Mouse (Mus musculus): ENCODE results near the gene Slc39a11.

Slc39a11 gene

DNA sequence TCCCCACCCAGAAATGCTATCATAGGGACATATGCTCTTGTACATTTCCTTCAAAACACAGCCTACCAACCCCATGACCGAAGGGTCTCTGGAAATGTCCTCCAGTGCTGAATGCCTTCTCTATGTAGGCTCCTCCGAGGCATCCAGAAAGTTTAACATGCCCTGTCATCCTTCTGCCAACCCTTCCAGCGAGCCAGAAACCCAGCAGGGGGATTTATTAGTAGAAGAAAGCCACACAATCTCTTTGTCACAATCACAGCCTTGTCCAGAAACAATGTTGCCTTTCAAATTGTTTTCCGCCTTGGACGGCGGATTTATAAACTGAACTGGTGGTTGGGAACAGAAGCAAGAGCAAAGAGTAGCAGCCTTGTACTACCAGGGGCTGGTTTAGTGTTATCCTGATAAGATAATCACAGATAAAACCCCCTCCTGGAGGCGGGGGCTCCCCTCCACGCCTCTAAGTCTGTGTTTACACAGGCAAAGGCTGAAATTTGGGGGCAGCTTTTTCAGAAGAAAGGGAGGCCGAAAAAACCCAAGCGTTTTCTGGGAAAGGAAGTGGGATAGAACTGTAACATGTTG is 372.8 kb downstream of the Slc39a11 start:
- DNase-seq, result no peak

DNA sequence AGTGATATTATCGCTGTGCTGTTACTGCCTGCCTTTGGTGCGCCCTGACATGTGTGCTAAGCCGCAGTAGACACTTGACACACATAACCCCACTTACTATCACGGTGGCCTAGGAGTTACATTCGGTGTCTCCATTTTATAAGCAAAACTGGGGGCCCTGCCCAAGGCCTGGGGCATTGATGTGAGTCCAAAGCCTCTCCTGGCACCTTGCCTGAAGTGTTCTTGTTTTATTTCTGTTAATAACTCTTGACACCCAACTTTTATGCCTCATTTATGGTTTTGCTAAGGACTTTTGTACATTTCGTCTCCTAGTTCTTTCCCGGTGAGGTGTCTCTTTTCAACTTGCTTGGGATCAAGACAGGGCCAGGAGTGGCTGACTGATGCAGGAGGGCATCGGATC is 373.4 kb downstream of the Slc39a11 start:
- no peak for DNase-seq

DNA sequence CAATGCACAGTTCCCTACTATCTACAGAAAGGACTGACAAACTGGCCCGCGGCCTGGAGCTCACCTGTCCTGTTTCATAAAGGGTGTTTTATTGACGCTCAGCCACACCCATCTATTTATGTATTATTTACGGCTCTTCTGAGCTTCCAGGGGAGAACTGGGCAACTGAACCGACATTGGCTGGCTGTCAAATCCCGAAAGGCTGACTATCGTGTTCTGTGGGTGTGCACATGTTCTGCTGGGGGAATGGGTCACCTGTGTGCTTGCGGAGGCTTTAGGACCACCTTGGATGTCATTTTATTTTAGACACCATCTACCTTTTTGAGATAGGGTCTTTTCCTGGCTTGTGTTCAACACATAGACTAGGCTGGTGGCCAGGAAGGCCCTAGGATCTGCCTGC is 375.8 kb downstream of the Slc39a11 start:
- DNase-seq, result no peak

GRCm38 (mm10) chr11:113271857-113272256 is 378.0 kb downstream of the Slc39a11 start:
- DNase-seq, result no peak

DNA sequence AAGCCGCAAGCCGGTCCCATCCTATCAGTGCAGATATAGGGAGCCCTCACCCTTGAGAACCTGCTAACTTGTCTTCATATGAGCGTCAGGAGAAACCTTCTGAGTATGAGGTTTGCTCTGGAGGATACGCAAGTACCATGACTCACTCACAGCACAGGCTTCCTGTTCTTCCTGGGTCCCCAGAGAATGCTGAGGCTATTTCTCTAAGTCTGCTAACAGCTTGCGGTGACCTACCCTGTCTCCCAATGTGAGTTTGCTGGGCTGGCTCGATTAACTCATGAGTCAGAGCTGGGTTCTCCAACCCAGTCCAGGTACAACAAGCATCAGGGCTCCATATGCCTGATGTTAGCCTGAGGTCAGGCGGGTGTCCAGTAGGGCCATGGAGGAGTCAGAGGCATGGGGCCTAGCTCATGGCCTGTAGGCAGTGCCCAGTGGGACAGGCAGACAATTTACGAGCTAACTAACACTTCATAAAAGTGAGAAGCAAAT is 381.0 kb downstream of the Slc39a11 start:
- no peak for DNase-seq

DNA sequence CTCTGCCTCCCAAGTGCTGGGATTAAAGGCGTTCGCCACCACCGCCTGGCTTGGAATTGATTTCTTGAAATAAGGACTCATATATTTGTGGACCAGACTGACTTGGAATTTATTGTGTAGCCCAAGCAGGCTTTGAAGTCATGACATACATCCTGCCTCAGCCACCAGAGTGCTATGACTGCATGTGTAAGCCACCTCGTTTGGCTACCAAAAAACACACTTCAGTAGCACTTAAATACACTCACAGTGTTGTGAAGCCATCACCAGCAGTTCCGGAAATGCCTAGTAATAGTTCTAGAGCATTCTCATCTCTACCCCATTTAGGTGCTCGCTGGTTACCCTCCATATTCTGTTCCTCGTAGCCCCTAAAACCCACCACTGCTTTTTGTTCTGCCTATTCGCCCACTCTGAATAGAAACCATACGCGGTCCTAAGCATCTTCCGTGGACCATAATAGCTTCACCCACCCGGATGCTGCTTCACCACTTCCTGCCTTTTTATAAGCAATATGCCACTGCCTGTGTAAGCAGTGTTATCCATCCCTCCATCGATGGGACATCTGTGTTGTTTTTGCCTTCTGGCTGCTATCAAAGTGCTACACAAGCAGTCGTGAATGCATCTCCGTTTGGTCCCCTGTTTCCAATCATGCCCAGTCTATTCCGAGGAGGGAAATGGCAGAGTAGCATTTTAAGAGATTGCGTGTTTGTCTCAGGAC is 382.2 kb downstream of the Slc39a11 start:
- no peak for DNase-seq

- no peak for DNase-seq
Observed at GRCm38 (mm10) chr11:113266706-113267105, 383.2 kb downstream of the Slc39a11 start.

- no peak for DNase-seq
Observed at GRCm38 (mm10) chr11:113265567-113265966, 384.3 kb downstream of the Slc39a11 start.

DNA sequence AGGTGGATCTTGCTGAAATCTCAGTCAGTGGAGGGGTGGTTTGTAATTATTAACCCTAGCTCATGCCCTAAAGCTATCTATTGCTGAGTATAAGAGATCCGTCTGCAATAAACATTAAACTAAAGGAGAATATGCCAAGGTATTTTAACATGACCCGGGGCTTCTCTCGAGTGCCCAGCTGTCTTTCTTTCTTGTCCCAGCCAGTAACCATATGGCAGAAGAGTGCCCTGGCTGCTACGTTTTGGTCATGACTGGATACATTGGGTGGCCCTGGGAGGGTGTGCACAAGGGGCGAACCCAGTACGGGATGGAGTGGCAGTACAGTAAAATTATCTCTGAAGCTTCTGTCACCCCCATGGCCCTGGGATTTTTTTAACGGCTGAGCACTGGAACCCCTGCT is 385.9 kb downstream of the Slc39a11 start:
- no peak for DNase-seq

DNA sequence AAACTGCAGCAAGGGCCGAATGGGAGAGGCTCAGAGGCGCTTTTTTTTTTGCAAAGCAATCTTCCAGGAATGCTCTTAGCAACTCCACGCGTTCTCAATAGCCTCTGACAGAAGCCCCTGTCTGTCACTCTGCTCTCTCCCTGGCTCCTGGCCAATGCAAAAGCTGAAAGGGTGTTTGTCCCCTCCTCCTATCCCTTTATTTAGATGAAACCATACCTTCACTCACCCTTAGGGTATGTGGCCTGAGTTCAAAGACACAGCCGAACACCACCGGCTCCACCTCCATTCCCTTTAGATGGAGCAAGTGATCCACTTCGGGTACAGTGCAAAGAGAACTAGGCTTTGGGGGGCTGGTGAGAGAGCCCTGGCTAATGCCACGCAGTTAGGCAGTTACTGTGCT is 387.8 kb downstream of the Slc39a11 start:
- no peak for DNase-seq

- DNase-seq, result no peak
Observed at GRCm38 (mm10) chr11:113261421-113261820, 388.5 kb downstream of the Slc39a11 start.

DNA sequence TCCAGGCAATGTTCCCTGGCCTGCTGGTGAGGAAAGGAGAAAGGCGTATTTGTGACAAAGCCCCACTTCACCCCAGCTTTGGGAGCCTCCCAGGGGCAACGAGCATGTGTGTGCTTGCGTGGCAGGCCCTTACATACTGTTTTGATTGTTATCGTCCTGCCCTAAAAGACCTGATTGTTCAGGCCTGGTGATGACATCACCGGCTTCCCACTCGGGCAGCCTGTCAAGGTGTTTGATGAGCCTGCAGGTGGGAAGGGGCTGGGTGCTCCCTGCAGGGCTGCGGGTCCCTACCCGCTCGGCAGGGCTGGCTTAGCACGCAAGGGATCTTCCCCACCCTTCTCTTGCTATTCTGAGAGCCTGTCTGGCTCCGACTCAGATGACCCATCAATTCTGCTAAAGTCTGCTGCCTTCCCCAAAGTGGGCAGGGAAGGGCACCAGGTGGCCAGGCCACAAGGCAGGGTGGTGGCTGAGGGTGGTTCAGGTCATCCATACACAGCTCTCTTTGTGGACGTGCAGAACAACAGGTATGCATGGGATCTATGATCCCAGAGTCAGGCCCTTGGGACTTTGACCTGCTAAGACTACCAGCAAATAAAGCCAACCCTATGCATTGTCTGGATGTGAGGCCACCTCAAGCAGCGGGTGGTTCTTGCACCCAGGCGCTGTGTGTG is 390.0 kb downstream of the Slc39a11 start:
- no peak for DNase-seq

- DNase-seq, result no peak
Observed at GRCm38 (mm10) chr11:113258016-113258415, 391.9 kb downstream of the Slc39a11 start.

DNA sequence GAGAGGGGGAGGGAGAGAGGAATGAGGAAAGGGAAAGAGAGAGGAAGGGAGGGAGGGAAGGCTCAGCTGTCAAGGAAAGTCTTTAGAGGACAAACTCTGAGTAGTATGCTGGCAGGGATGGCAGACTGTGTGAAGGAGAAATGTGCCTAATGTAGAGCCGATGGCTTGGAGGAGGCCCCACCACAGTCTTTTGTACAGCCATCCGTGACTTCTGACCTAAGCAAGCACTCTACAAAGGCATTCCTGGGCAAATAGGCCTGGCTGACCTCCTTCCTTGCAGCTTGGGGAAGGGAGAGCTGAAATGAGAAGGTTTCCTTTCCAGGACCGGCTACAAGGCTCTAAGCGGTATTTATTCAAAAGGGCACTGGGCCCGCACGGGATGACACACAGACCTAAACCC is 395.2 kb downstream of the Slc39a11 start:
- DNase-seq, result no peak

GRCm38 (mm10) chr11:113253169-113253568 is 396.7 kb downstream of the Slc39a11 start:
- no peak for DNase-seq

- DNase-seq, result no peak
Observed at GRCm38 (mm10) chr11:113251172-113251571, 398.7 kb downstream of the Slc39a11 start.

- DNase-seq, result no peak
Observed at GRCm38 (mm10) chr11:113246475-113246874, 403.4 kb downstream of the Slc39a11 start.

GRCm38 (mm10) chr11:113245666-113246065 is 404.2 kb downstream of the Slc39a11 start:
- no peak for DNase-seq

DNA sequence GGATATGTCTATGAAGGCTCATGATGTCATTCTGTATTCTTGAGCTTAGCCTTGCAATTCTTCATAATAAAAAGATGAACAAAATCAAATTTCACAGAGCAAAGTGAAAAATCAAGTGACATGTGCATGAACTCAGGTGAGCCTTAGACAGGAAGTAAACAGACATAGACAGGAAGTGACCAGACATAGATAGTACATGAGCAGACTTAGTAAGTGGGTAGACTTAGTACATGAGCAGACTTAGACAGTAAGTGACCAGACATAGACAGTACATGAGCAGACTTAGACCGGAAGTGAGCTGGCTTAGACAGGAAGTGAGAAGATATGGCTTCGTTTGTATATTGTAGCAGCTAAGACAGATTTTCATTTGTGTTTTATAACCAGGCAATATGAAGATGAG is 415.4 kb downstream of the Slc39a11 start:
- no peak for DNase-seq

DNA sequence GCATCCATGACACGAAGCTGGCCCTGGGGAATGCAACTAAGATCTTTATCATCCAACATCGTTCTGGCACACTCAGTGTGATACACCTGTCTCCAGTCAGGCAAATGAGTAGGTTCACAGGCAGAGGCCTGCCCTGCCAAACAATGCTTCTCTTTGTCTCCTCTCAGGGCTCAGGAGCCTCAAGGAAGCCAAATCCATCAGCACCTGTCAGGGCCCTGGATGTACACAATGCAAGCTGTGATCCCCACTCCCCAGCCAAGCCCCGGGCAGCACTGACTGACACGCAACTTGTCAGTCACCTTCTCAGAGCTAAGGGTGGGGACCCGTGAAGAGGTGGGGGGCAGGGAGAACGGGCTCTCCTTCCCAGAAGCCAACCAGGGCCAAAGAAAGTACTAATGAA is 417.8 kb downstream of the Slc39a11 start:
- DNase-seq, result no peak

- DNase-seq, result no peak
Observed at GRCm38 (mm10) chr11:113230410-113231132, 419.3 kb downstream of the Slc39a11 start.

DNA sequence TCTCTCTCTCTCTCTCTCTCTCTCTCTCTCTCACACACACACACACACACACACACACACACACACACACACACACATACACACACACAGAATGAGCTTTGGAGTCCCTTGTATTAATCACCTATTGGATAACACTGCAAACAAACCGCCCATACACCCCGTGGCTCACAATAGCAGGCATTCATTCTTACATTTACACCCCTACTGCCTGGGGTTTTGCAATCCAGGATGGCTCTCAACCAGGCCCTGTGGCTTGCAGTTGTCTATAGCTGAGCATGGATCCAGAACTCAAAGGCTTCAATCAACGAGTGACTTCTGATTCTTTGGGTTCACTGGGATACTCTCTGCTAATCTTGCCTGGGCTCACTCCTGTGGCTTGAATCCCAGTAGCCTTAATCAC is 424.1 kb downstream of the Slc39a11 start:
- DNase-seq, result no peak

DNA sequence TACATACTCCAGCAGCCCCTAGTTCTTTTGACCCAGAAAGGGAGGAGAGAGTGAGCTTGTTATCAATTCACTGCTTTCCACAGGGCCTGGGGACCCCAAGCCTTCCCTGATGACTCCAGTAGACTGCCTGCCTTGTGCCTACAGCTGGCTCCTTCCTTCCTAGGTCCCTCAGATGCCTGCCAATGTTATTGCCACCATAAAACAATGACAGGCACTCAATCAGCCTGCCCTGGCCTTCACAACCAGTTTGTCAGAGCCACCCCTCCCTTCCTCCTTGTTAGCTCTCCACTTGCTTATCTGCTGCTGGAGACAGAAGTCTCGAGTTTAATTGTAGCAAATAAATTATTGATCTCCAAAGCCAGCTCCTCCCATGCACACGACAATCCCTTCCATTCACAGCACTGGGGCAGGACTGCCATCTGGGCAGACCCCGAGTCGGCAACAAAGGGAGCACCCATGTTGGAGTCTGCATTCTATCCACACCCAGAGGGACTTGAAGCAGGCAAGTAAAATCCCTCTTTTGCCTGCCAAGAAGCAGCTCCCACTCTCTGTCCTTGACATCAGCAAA is 426.0 kb downstream of the Slc39a11 start:
- DNase-seq, result no peak
